Mouse (Mus musculus) brown adipose tissue, adult 24 weeks (tissue): ENCODE data around the gene Dnmbp. TPM values are rescaled to one million over a fixed set of nuclear protein-coding genes. Genes with fewer than 3 reads are reported as not detected.
A peak's percentile ranks its signal among the peaks of the same experiment; 100 is the strongest.

Experiments used
- H3K27ac ChIP-seq: fragments of 200-500 bp; replicated peaks from 2 replicates; pipeline ENCODE4 v1.5.1; 2012; ENCODE audit warnings: low read depth, mild to moderate bottlenecking, low read length
- H3K4me1 ChIP-seq: fragments of 200-500 bp; 2 replicates; pipeline ENCODE4 v1.6.1; 2012; ENCODE audit warnings: low read length, mixed read lengths; ENCODE audit not compliant: control insufficient read depth, insufficient read depth, insufficient read length
- H3K4me3 ChIP-seq: fragments of 200-500 bp; 2 replicates; pipeline ENCODE4 v1.5.1; 2012; ENCODE audit warnings: low read depth, mild to moderate bottlenecking, low read length, moderate library complexity; ENCODE audit not compliant: insufficient read depth
- polyA plus RNA-seq: library from polyadenylated mRNA; stranded (reverse); fragments of >200 nt; gene quantifications from 2 replicates; pipeline ENCODE4 v1.2.4, GENCODE M21; 2012; ENCODE audit not compliant: missing spikeins, insufficient read depth, insufficient read length

The Dnmbp gene
- polyA plus RNA-seq, 1 experiment = 4.5 TPM

- no peak overlapping the region for H3K4me3 ChIP-seq
- no peak overlapping the region for H3K27ac ChIP-seq
- H3K4me1 ChIP-seq = no peaks in the 10 kb centered on the region
Observed at GRCm38 (mm10) chr19:43850026-43850425, 90.0 kb downstream of the Dnmbp start.

- Histone ChIP-seq H3K4me1 (no peaks in the 10 kb centered on the region), H3K27ac (no peak overlapping the region), H3K4me3 (no peak overlapping the region)
Observed at GRCm38 (mm10) chr19:43847966-43848365, 92.0 kb downstream of the Dnmbp start.

- no peak overlapping the region for H3K27ac ChIP-seq
- H3K4me1 ChIP-seq = no peaks in the 10 kb centered on the region
- H3K4me3 ChIP-seq = no peak overlapping the region
Observed at GRCm38 (mm10) chr19:43847056-43847455, 92.9 kb downstream of the Dnmbp start.

GRCm38 (mm10) chr19:43845331-43845908 lies 94.6 kb downstream of the Dnmbp start:
- H3K27ac ChIP-seq = no peak overlapping the region
- H3K4me1 ChIP-seq = no peaks in the 10 kb centered on the region
- no peak overlapping the region for H3K4me3 ChIP-seq

- Histone ChIP-seq H3K4me1 (no peaks in the 10 kb centered on the region), H3K27ac (no peak overlapping the region), H3K4me3 (no peak overlapping the region)
Observed at GRCm38 (mm10) chr19:43843184-43843583, 96.8 kb downstream of the Dnmbp start.

GRCm38 (mm10) chr19:43832425-43833069 lies 107.4 kb downstream of the Dnmbp start:
- no peak overlapping the region for H3K27ac ChIP-seq
- no peaks in the 10 kb centered on the region for H3K4me1 ChIP-seq
- no peak overlapping the region for H3K4me3 ChIP-seq

- Histone ChIP-seq H3K4me1 (no peaks in the 10 kb centered on the region), H3K27ac (no peak overlapping the region), H3K4me3 (no peak overlapping the region)
Observed at GRCm38 (mm10) chr19:43826855-43827254, 113.1 kb downstream of the Dnmbp start.

- H3K4me1 ChIP-seq = no peaks in the 10 kb centered on the region
- H3K4me3 ChIP-seq = peak overlapping the region; percentile 64
- H3K27ac ChIP-seq = no peak overlapping the region
Observed at GRCm38 (mm10) chr19:43815661-43816414, 124.2 kb downstream of the Dnmbp start.

GRCm38 (mm10) chr19:43813315-43813714 lies 126.7 kb downstream of the Dnmbp start:
- no peak overlapping the region for H3K4me3 ChIP-seq
- H3K27ac ChIP-seq = no peak overlapping the region
- H3K4me1 ChIP-seq = no peaks in the 10 kb centered on the region

GRCm38 (mm10) chr19:43811419-43811818 lies 128.6 kb downstream of the Dnmbp start:
- Histone ChIP-seq H3K4me1 (no peaks in the 10 kb centered on the region), H3K4me3 (no peak overlapping the region), H3K27ac (no peak overlapping the region)

GRCm38 (mm10) chr19:43809331-43809730 lies 130.7 kb downstream of the Dnmbp start:
- Histone ChIP-seq H3K4me1 (no peaks in the 10 kb centered on the region), H3K4me3 (no peak overlapping the region), H3K27ac (no peak overlapping the region)

- Histone ChIP-seq H3K4me3 (no peak overlapping the region), H3K27ac (no peak overlapping the region), H3K4me1 (peaks cover 3% of the 10 kb centered on the region; the same call in 1 of the 2 replicates)
Observed at GRCm38 (mm10) chr19:43803866-43804265, 136.1 kb downstream of the Dnmbp start.

- 0 out of 2 replicates have a peak overlapping the region, but pooled peaks have one; percentile 7 for H3K27ac ChIP-seq
- H3K4me1 ChIP-seq = peaks cover 3% of the 10 kb centered on the region; the same call in 1 of the 2 replicates
- no peak overlapping the region for H3K4me3 ChIP-seq
Observed at GRCm38 (mm10) chr19:43801427-43802051, 138.5 kb downstream of the Dnmbp start.

GRCm38 (mm10) chr19:43797216-43797615 lies 142.8 kb downstream of the Dnmbp start:
- no peak overlapping the region for H3K27ac ChIP-seq
- peaks cover 3% of the 10 kb centered on the region; the same call in 1 of the 2 replicates for H3K4me1 ChIP-seq
- no peak overlapping the region for H3K4me3 ChIP-seq
